Mouse (Mus musculus): ENCODE measurements around the gene Prss30. TPM values are rescaled to one million over a fixed set of nuclear protein-coding genes. Genes with fewer than 3 reads are reported as not detected.
"Not testable (repeated sequence)": the region's sequence is repeated elsewhere in the genome, so short reads cannot be mapped to it uniquely, and the experiment has no call there.

Prss30 gene
- total RNA-seq, 2 experiments from 2014 or later, result 0.32 TPM; not detected in 1

GRCm38 (mm10) chr17:23969231-23969630, 11.1 kb downstream of the Prss30 start:
- peak; percentile 80 for TF ChIP-seq CTCF (conservative IDR thresholded peaks at IDR 0.05)
- peak; percentile 41 to 76 for DNase-seq (ENCODE audit: low spot score in 2 of 2)
- no peak overlapping the region for H3K4me3 ChIP-seq
- no peak overlapping the region for H3K27ac ChIP-seq

GRCm38 (mm10) chr17:23968780-23969179, 11.6 kb downstream of the Prss30 start:
- no peak for TF ChIP-seq CTCF (conservative IDR thresholded peaks at IDR 0.05)
- H3K27ac ChIP-seq, result no peak overlapping the region
- no peak overlapping the region for H3K4me3 ChIP-seq
- DNase-seq (ENCODE audit: low spot score in 2 of 2), result no peak

GRCm38 (mm10) chr17:23966658-23967401, 13.5 kb downstream of the Prss30 start:
- no peak for DNase-seq (ENCODE audit: low spot score in 2 of 2)
- no peak for TF ChIP-seq CTCF (conservative IDR thresholded peaks at IDR 0.05)
- Histone ChIP-seq H3K27ac (no peak overlapping the region), H3K4me3 (no peak overlapping the region)

- Histone ChIP-seq H3K4me3 (no peak overlapping the region), H3K27ac (peak overlapping the region; percentile 69)
- no peak for TF ChIP-seq CTCF (conservative IDR thresholded peaks at IDR 0.05)
- peak in 1 of 2 experiments; percentile 10 for DNase-seq (ENCODE audit: low spot score in 2 of 2)
Measured at GRCm38 (mm10) chr17:23965805-23966425, 14.5 kb downstream of the Prss30 start.

- no peak for DNase-seq (ENCODE audit: low spot score in 2 of 2)
- Histone ChIP-seq H3K4me3 (no peak overlapping the region), H3K27ac (no peak overlapping the region)
- no peak for TF ChIP-seq CTCF (conservative IDR thresholded peaks at IDR 0.05)
Measured at GRCm38 (mm10) chr17:23961573-23962122, 18.7 kb downstream of the Prss30 start.

GRCm38 (mm10) chr17:23960084-23960738, 20.2 kb downstream of the Prss30 start:
- peak; percentile 99 for TF ChIP-seq CTCF (conservative IDR thresholded peaks at IDR 0.05)
- peak; percentile 80 to 87 for DNase-seq (ENCODE audit: low spot score in 2 of 2)
- Histone ChIP-seq H3K27ac (no peak overlapping the region), H3K4me3 (no peak overlapping the region)

- DNase-seq (ENCODE audit: low spot score in 2 of 2), result no peak
- no peak for TF ChIP-seq CTCF (conservative IDR thresholded peaks at IDR 0.05)
- Histone ChIP-seq H3K27ac (no peak within 1 kb of the TSS), H3K4me3 (no peak within 1 kb of the TSS)
Measured at GRCm38 (mm10) chr17:23955174-23955573, 25.2 kb downstream of the Prss30 start, which contains the start of gene Sbpl. Gene Sbpl (minus strand): TSS chr17:23955274.

- not testable (repeated sequence) for DNase-seq (ENCODE audit: low spot score in 2 of 2); H3K4me3 ChIP-seq; H3K27ac ChIP-seq
Measured at GRCm38 (mm10) chr17:23950828-23951227, 29.5 kb downstream of the Prss30 start.

- H3K27ac ChIP-seq, result no peak overlapping the region
- H3K4me3 ChIP-seq, result no peak overlapping the region
- no peak for DNase-seq (ENCODE audit: low spot score in 2 of 2)
- TF ChIP-seq CTCF (conservative IDR thresholded peaks at IDR 0.05), result no peak
Measured at GRCm38 (mm10) chr17:23949068-23949467, 31.3 kb downstream of the Prss30 start.

- H3K27ac ChIP-seq; DNase-seq (ENCODE audit: low spot score in 2 of 2); H3K4me3 ChIP-seq: not testable (repeated sequence)
Measured at GRCm38 (mm10) chr17:23947486-23947885, 32.9 kb downstream of the Prss30 start.

GRCm38 (mm10) chr17:23941372-23941771, 39.0 kb downstream of the Prss30 start, which contains the start of gene Sbp:
Gene Sbp (plus strand): TSS chr17:23941672.
- TF ChIP-seq CTCF (conservative IDR thresholded peaks at IDR 0.05), result no peak
- no peak for DNase-seq (ENCODE audit: low spot score in 2 of 2)
- no peak within 1 kb of the TSS for H3K27ac ChIP-seq
- no peak within 1 kb of the TSS for H3K4me3 ChIP-seq

- Histone ChIP-seq H3K27ac (no peak overlapping the region), H3K4me3 (no peak overlapping the region)
- TF ChIP-seq CTCF (conservative IDR thresholded peaks at IDR 0.05), result no peak
- DNase-seq (ENCODE audit: low spot score in 2 of 2), result no peak
Measured at GRCm38 (mm10) chr17:23931157-23931556, 49.2 kb downstream of the Prss30 start.

GRCm38 (mm10) chr17:23925090-23925493, 55.3 kb downstream of the Prss30 start:
- H3K4me3 ChIP-seq, result peak overlapping the region; percentile 71
- DNase-seq (ENCODE audit: low spot score in 2 of 2), result peak; percentile 40 to 42
- TF ChIP-seq CTCF (conservative IDR thresholded peaks at IDR 0.05), result no peak
- peak overlapping the region; percentile 90 for H3K27ac ChIP-seq
